Mouse (Mus musculus): Measurements from ENCODE around the gene Cfap43. TPM values are rescaled to one million over a fixed set of nuclear protein-coding genes. Genes with fewer than 3 reads are reported as not detected.

Cfap43 gene
- total RNA-seq, 2 experiments from 2014 or later = 1.1 TPM; not detected in 1

DNA sequence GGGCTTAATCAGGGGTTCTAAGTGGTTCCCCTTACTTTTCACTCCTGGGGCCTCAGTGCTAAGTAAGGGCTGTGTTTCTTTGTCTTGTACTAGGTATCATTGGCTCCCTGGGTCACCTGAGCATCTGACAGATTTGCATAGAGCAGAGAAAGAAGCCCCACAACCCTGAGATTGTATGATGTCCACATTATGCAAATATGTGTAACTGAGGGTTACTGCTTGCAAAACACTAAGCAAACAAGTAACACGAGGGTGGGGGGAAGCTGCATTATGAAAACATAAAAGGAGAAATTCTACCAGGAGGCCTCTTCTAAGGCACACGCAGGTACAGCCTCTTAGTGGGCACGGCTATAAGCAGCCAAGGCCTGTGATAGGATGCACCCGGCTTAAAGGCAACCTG, 3.8 kb downstream of the Cfap43 start:
- no peak for DNase-seq

DNA sequence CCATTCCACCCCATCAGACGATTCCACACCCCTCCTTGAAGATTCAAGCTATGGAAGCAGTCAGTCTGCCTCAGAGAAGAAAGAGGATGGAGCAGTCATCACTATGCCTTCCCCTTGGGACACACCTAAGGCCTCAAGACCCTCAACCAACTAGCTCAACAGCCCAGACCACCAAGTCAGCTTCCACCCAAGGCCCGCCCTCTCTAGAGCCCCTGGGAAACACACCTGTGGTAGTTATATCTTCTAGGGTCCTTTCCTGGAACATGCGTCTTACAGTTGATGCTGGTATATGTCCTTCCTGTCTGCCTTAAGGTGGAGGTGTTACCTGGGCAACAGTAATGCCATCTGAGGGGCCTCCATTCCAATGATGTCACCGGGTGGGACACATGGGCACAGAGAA, 4.9 kb downstream of the Cfap43 start:
- DNase-seq = no peak

DNA sequence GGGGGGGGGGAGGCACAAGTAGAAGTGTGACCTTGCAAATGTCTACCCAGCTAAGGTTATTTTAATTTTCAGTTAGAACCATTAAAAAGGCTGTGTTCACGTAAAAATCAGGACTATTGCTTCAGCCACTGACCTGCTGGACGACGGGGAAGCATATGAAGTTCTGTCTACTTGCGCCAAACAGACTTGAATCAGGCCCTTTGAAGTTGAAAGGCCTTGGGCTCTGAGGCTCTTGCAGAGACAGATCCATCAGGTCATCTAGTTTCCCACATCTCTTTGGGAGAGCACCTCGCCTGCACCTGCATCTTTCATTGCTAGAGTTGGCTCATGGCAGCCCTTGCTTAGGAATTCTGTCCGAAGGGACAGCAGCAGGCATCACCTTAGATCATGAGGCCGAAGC, 5.7 kb downstream of the Cfap43 start:
- no peak for DNase-seq

DNA sequence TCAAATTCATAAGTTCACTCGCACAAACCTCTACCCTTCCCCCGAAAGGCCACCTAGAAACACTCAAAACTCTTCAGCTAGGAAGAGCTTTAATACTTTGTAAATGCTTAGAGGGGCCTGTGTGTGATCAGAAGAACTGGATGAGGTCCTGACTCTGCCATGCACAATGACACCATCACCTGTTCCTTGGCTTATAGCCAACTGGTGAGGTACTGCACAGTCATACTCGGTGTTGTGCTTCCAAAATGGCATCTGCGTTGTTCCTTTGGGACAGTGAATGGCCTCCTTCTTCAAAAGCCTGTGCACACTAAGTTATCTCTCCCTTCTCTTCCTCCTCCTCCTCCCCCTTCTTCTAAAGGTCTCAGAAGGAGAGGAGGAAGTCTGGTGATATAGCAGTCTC, 8.3 kb downstream of the Cfap43 start:
- no peak for DNase-seq

DNA sequence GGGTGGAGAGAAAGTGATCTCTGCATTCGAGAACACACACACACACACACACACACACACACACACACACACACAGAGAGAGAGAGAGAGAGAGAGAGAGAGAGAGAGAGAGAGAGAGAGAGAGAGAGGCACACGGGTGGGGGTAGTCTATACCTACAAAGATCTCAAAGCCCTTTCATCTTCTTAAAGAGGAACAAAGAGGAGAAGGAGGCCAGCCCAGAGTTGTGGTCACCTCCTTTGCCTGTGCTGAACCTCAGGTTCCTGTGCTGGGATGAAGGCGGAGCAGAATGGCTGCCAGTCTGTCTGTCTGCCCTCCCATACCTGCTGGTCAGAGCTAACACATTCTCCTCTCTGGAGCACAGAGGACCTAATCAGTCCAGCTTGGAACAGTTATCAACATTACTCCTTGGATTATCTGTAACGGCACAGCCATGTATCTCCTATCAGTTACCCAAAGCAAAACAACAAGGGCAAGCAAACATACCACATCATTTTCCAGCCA, 8.9 kb downstream of the Cfap43 start:
- DNase-seq = no peak

DNA sequence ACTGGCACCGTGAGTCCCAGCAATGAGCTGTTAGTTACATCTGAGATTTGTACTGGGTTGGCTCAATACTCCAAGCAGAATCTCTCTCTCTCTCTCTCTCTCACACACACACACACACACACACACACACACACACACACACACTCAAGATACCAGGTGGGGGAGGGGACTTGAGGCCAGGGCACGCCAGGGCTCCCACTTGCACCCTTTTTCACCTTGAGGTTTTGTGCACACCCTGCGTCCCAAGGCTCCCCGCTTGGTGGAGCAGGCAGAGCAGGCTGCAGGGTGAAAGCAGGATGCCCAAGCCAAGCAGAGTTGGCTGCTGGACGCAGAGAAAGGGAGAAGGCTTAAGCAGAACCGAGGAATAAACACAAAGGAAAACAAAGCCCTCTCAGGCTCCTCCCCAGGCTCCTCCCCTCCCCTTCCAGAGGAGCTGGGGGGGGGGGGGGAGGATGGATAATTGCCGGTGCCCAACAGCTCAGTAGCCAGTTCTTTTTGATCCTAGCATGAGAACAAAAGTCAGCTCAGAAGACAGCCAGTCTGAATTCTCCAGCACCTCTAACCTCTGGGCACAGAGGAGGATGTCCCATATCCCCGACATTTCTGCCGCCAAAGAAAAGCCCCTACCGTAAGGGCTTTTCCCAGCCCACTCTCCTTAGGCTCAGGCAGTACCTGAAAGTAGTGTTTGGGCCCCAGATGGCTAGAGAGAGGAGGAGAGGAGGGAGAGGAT, 9.5 kb downstream of the Cfap43 start:
- DNase-seq = peak; percentile 39 to 50

DNA sequence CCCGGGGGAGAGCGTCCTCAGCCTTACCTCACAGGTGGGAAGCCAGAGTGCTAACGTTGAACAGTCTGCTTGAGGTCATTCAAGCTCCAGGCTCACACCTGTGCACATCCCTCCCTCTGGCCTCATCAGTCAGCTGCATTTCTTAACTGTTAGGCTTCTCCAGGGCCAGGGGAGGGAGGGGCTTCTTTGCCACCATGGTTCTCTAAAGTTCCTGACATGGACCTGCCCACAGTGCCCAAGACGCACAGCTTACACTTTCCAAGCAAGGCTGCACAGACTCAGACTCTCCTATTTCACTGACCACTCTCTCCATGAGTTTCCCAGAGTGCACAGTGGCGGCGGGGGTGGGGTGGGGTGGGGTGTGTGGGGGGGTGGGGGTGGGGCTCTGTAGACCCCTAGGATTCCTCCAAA, 10.1 kb downstream of the Cfap43 start:
- DNase-seq = no peak

DNA sequence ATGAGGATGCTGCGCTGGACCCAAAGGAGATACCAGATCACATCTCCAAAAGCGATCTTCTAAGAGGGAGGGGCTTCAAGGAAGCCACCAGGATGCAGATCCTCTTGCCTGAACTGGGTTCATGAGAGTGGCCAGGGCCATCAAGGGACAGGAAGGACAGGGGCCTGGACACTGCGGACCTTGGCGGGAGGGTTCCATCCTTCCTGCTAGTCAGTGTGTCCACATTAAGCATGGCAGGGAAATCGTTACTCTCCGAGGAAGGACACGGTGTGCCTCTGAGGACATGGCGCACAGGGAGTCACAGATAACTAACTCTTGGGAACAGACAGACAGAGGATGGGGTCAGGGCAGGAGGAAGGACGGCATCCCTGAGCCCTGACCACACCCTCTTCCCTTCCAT, 11.5 kb downstream of the Cfap43 start:
- no peak for DNase-seq

DNA sequence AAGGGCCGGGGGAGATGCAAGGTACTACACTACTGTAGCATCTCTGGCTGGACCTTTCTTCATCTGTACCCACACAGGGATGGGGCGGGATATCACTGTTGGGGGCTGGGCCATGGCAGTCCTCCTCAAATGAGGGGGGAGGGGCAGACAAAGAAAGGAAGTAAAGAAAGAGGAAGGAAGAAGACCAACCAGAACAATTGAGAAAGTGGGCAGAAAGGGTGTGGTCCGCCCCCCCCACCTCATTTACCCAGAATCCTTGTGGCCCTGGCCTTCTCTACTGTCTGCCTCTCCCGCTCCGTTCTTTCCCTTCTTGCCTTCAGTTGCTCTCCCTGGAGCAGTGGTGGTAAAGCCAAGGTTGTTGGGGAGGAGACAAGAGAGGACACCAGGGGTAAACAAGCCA, 13.5 kb downstream of the Cfap43 start:
- DNase-seq = no peak

DNA sequence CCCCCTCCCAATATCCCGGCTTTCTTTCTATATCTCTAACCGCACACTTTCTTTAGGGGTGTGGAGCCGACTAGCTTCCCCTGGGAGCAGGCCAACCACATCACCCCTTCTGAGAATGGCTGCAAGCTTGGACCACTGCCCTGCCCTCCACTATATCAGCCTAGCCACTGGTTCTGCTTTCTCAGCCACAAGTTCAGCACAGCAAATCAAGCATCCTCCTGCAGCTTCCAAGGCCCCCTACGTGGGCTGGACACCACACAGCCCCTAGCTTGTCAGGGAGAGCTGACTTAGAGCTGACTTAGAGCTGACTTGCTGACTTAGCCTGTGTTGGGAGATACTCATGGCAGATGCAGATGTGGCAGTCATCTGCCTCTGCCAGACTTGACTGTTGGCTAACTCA, 14.0 kb downstream of the Cfap43 start:
- DNase-seq = no peak

DNA sequence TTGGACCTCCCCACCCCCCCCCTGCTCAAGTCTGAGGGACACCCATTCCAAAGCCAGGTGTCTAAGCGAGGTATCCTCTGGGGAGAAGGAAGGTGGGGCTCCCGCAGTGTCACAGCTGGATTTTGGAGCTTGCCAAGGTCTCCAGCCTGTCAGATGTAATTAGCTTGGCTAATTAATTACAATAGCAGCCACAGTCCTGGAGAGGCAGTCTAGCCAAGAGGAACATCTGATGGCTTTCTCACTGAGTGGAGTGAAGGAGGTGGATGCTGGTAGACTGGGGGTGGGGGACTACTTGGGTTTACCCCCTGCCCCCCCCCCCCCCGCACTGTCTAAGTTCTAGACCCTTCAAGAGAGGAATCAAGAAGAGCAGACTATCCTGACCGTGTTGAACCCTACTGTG, 15.4 kb downstream of the Cfap43 start:
- DNase-seq = no peak

DNA sequence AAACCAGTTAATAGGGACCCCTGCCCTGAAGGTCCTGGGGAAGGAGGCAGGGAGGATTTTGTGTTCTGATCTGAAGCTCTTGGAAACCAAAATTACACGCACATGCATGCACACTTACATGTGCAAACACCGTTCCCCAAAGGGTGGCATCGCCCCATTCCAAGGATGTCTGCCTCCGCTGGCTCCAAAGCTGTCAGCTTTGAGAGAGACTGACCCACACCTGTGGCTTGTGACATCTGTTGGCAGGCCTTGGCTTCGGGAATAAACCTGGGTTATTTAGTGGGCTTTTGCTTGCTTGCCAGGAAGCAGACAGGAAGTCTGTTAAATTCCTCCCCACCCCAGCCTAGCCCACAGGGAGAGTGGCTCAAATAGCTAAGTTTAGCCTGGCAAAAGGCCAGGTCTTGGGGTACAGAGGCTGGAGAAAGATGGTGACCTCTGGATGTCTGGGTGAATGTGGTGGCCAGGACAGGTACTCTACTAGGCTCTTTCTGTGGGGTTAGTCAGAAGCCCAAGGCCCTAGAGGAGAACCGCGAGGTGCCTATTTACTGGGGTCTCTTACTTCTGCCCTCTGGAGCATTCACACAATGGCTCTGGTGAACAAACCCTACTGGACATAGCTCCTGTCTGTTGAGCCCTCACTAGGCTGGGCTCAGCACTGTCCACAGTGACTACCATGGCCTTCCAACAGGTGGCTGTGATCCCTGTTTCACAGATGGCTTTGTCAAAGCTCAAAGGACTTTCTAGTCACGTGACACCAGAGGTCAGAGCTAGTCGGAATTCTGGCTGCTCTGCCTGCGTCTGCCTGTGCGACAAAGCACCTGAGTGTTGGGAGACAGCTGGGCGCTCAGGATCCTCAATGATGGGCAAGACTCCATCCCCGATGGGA, 16.5 kb downstream of the Cfap43 start:
- DNase-seq = peak; percentile 56 to 65

DNA sequence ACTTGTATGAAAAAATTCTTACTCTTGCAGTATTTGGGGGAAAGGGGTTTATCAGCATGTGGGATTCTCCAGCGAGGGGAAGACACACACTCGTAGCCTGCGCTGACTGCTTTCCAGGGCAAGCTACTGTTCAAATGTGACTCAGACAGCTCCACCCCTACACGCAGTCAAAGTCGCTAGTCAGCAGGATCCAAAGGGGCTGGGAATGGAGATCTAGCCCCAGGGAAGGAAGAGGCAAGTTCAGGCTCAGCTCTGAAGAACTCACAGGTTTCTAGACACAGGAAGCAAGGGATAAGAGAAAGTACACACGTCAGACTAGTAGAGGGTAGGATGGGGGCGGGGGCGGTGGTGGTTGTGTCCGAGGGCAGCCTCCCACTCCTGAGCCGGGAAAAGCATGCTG, 18.5 kb downstream of the Cfap43 start:
- DNase-seq = no peak

DNA sequence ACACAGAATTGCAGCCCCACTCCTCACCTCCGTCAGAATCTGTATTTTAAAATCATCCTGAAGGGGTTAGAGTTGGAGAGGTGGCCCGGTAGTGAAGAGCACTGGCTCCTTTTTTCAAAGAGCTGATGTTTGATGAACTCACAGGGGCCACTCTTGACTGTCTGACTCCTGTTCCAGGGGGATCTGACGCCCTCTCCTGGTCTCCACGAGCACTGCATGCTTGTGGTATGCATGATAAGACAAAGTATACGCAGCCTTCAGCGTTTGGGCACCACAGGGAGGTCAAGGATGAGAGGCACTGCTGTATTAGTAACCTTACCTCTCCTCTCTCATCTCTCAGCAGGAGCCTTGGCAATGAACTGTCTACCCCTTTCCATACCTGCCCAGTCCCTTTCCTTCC, 19.1 kb downstream of the Cfap43 start:
- no peak for DNase-seq

DNA sequence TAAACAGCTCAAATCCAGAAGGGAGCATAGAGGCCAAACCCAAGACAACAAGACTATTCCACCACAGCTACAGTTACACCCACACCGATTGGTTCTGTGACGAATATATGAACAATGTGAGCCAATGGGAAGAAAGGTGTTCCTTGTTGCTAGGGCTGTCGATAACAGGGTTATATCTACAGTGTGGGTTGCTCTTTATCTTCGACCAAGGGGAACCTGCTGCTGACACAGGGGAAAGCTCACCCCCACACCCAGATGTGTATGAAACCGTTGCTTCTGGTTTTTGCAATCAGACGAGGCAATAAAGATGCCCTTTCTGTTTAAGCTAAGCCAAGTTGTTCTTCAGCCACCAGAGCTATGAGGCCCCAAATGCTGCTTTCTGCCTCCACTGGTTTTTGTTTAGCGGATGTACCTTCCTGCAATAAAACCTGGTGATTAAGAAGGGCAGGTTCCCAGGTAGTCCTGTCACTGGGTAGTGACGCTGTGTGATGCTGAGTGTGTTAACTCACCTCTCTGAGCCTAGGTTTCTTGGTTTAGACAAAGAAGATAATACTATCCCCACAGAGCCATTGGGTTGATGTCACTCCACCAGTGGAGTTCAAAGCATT, 20.5 kb downstream of the Cfap43 start:
- DNase-seq = no peak

DNA sequence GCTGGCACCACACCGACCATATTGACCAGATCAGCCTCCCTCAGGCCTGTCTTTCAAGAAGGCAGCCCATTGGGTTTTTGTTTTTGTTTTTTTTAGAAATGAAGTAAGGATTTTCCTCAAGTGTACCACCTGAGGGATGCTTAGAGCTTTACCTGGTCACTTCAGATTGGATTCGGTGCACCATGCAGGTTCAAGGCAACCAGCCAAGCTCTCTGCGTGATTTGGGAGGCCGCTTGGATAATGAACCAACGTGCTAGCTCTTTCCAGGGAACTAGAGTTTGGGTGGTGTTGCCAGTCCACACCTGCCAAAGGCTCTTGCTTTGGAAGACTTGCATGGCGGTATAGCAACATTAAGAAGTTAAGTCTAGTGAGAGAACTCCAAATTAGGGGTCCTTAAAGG, 26.0 kb downstream of the Cfap43 start:
- DNase-seq = no peak

DNA sequence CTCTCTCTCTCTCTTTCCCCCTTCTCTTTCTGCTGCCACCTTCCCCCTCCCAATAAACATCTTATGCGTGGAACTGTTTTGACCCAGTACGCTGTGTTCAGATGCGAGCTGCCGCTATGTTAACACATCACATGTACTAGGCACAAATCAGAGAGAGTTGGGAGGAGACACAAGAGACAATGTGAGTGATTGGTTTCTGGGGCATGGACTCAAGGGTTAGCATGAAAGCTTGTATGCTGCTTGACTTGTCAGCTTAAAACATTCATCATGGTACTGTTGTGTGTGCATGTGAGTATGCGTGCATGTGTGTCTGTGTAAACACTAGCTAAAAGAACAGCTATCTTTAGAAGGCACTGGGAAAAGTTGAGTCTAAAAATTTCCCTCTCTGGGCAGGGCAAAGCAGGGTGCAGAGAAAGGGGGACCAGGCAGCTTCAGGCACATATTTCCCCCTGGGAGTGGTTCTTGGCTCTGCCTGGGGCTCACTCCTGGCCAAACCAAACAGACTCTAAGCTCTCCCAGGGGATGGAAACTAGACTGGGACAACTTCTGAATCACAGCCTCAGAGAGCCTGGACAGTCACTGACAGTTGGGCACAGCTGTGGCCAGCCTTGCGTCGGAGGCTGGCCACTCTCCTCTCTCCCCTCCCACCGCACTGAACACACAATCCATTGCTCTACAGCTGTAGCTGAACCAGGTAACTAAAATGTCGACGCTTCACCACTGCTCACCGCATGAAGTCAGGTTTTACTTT, 27.4 kb downstream of the Cfap43 start:
- peak; percentile 67 to 82 for DNase-seq

DNA sequence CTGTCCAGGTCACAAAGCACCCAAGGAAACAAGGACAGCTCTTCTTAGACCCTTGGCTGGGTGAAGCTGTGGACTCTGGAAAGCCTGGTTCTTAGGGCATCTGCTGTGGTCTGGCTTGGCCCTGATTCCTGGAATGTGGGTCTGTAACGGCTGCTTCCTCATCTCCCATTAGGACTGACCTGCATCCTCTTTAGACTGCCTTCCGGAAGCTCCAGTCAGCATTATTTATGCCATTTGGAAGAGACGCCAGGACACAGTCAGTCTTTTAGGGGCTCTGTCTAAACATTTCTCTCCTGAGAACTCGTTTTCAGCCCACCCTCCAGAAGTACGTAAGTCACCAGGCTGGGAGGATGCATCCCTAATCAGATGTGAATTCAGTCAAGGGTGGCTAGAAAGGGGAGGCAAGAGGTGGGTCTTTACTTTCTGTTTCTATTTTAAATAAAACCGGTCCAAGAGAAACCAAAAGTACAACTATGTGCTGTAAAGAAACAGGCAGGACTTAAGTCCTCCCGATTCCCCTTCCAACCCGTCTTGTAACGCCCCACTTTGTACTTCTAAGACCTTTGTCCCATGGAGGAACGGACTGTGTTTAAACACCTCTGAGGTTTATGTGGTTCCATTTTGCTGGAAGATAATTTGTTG, 28.5 kb downstream of the Cfap43 start:
- DNase-seq = no peak

DNA sequence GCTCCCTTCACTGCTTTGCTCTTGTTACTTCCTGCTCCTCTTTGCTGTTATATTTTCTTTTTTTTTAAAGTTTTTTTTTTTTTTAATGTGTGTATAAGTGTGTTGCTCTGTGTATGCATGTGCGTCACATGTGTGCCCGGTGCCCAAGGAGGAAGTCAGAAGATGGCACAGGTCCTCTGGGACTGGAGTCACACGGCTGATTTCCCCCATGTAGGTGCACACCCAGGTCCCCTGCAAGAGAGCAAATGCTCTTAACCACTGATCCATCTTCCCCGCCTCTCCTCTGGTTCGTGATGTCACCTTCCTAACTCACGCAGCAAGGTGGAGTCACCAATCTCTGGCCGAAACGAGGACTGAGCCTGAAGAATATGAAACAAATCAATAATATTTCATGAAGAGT, 31.1 kb downstream of the Cfap43 start:
- DNase-seq = no peak

DNA sequence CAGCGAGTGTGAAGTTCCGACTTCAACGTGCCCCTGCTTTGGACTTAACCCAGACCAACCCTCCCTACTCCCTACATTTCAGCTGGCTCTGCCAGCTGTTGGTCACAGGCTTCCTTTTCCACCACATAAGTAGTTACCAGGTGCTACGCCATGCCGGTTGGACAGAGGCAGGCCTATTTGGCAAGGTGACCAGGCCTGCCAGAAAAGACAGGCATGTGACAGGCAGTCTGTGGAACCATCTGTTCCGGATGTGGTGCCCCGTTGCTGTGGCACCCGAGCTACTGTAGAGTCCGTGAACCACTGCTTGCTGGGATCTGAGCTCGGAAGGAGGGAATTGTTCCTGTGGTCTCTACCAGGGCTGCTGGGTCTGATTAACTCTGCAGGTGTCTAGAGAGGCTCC, 31.7 kb downstream of the Cfap43 start:
- peak; percentile 68 to 70 for DNase-seq

DNA sequence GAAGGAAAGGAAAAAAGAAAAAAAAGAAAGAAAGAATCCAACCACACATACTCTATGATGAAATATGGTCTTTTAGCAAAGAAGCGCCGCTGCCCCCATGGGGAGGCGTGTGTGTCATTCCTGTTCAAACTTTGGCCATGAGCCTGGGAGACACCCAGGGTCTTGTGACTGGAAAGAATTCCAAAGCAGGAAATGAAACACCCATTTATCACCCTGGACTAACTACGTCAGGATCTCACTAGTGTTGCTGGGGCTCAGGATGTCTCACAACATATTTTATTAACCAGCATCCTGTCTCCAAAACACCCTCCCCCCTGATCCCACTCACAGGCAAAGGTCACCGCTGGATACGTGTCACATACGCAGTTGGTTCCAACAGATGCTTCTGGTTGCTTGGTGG, 32.5 kb downstream of the Cfap43 start:
- DNase-seq = peak; percentile 59 to 74

DNA sequence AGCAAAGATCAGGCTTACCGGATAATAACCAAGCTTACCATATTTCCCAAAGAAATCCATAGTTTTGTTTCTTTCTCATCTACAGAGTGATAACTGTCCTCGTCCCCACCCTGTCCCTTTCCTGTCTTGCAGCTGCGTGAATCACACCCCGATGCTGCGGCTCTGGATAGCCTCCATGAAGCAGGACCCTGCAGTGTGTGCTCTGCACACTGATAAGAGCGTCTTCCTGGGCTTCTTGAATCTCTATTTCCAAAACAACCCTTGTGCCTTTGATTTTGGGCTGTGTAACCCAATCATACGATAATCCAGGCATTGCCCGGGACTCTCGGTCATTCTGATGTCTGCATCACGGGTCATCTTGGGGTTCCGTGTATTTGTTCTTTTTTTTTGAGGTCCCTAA, 33.2 kb downstream of the Cfap43 start:
- DNase-seq = no peak
